Comparison of ENCODE assay signal across 8 mouse cellular contexts in the genomic region with DNA sequence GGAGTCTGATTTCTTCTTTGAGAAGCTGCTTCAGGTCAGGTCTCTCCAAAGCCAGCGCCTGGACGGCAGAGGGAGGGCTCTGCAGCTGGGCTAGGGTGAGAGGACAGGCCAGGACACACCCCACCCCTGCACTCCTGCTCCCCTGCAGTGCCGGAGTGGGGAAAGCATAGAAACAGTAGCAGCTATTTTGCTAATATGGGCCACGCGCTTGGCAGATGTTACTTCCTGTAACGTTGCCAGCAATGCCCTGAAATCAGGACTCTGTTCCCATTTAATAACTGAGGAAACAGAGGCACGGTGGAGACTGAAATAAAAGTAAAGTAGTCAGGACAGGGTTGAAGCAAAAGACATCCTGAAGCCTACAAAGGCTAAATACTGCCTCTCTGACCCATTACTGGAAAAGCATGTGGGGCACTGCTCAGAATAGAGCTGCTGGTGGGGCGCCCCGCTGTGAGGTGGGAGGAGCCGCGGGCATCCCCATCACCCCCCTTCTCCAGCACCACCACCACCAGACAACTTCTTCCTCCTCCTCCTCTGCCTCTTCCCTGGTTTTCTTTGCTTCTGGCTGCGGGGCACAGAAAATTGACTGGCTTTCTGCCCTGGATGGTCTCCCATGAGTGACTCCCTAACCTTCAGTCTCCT.
DNase-seq lines count a peak whose midpoint lies in the region; ATAC-seq and TF ChIP-seq lines count a peak whose summit lies in the region.

No protein-coding gene starts in this region.

- no peaks in the 10 kb centered on the region for H3K36me3 ChIP-seq in lung, embryonic 14.5 days (ENCODE audit: insufficient read depth)
- H3K36me3 ChIP-seq in forebrain, embryonic 12.5 days (replicated peaks) = no peaks in the 10 kb centered on the region
- H3K36me3 ChIP-seq in neural tube, embryonic 14.5 days (ENCODE audit: control insufficient read depth, insufficient read depth, low read length) = no peaks in the 10 kb centered on the region

- no peaks in the 10 kb centered on the region for H3K9me3 ChIP-seq in lung, embryonic 14.5 days (ENCODE audit: low read depth, low read length)
- H3K9me3 ChIP-seq in forebrain, embryonic 12.5 days = no peaks in the 10 kb centered on the region
- no peaks in the 10 kb centered on the region for H3K9me3 ChIP-seq in neural tube, embryonic 14.5 days (ENCODE audit: control insufficient read depth, low read length)

- no peak overlapping the region for H3K4me3 ChIP-seq in lung, embryonic 14.5 days (ENCODE audit: low read depth, low read length)
- 0 out of 2 replicates have a peak overlapping the region, but pooled peaks have one; percentile 10 for H3K4me3 ChIP-seq in forebrain, embryonic 12.5 days (replicated peaks)
- no peak overlapping the region for H3K4me3 ChIP-seq in neural tube, embryonic 14.5 days (ENCODE audit: low read depth, low read length)

- H3K4me2 ChIP-seq in lung, embryonic 14.5 days = peak overlapping the region; percentile 19; the same call in 1 of the 2 replicates
- peak overlapping the region; percentile 36 for H3K4me2 ChIP-seq in forebrain, embryonic 12.5 days
- H3K4me2 ChIP-seq in neural tube, embryonic 14.5 days (ENCODE audit: low read depth, low read length) = peak overlapping the region; percentile 14; the same call in 1 of the 2 replicates

- no peak overlapping the region for H3K9ac ChIP-seq in lung, embryonic 14.5 days
- H3K9ac ChIP-seq in forebrain, embryonic 12.5 days = no peak overlapping the region
- H3K9ac ChIP-seq in neural tube, embryonic 14.5 days (replicated peaks; ENCODE audit: low read depth, low read length) = no peak overlapping the region

- H3K27ac ChIP-seq in lung, embryonic 14.5 days (ENCODE audit: low read depth) = no peak overlapping the region
- H3K27ac ChIP-seq in forebrain, embryonic 12.5 days = no peak overlapping the region
- H3K27ac ChIP-seq in neural tube, embryonic 14.5 days (ENCODE audit: low read depth, low read length) = no peak overlapping the region

- TF ChIP-seq CTCF in lung, embryonic 14.5 days (IDR thresholded peaks at IDR 0.05; ENCODE audit: low read depth) = no peak

- H3K4me1 ChIP-seq in lung, embryonic 14.5 days (ENCODE audit: insufficient read depth) = peaks cover 5% of the 10 kb centered on the region; the same call in 1 of the 2 replicates
- H3K4me1 ChIP-seq in forebrain, embryonic 12.5 days = peaks cover 20% of the 10 kb centered on the region
- H3K4me1 ChIP-seq in neural tube, embryonic 14.5 days (ENCODE audit: control insufficient read depth, insufficient read depth, low read length) = peaks cover 17% of the 10 kb centered on the region; the same call in 1 of the 2 replicates

- peak; percentile 65 for DNase-seq in lung, embryonic 14.5 days
- no peak for DNase-seq in lung, adult 18-20 months
- peak; percentile 23 for DNase-seq in cerebellum, adult 9-11 months
- peak; percentile 16 for DNase-seq in kidney, postnatal 10 days
- DNase-seq in ovary, adult 18-20 months (ENCODE audit: low spot score) = no peak
- no peak for DNase-seq in T-cell, adult 2 months (ENCODE audit: low spot score)

- ATAC-seq in lung, embryonic 14.5 days (ENCODE audit: insufficient read depth) = peak; percentile 53
- peak; percentile 31; the same call in 1 of the 2 replicates for ATAC-seq in forebrain, embryonic 12.5 days (ENCODE audit: low FRiP score)
- ATAC-seq in neural tube, embryonic 14.5 days (ENCODE audit: low read depth) = peak; percentile 61

- 5% methylated on average over 12 of the region's 12 CpGs for WGBS in lung, embryonic 14.5 days
- 7% methylated on average over 10 of the region's 12 CpGs for WGBS in forebrain, embryonic 12.5 days
- 3% methylated on average over 12 of the region's 12 CpGs for WGBS in neural tube, embryonic 14.5 days

- peaks cover 13% of the 10 kb centered on the region; the same call in 1 of the 2 replicates for H3K27me3 ChIP-seq in lung, embryonic 14.5 days (ENCODE audit: insufficient read depth, low read length)
- peaks cover 26% of the 10 kb centered on the region; the same call in 1 of the 2 replicates for H3K27me3 ChIP-seq in forebrain, embryonic 12.5 days
- no peaks in the 10 kb centered on the region for H3K27me3 ChIP-seq in neural tube, embryonic 14.5 days (ENCODE audit: control insufficient read depth, insufficient read depth, low read length)

Comparison
In these comparisons a context has a peak if more than half of its experiments do, and no peak if none do; other contexts are left out.
1. DNase-seq: peak in lung, embryonic 14.5 days (single experiment), cerebellum, adult 9-11 months (single experiment) and kidney, postnatal 10 days (single experiment); none in lung, adult 18-20 months (0 of 2), ovary, adult 18-20 months (single experiment) and T-cell, adult 2 months (single experiment).
2. Peak in every context shown above with its lines, with median percentiles within 50 percentile points of each other: ATAC-seq and H3K4me2 ChIP-seq.